Mouse (Mus musculus): ENCODE measurements around the gene Ndc1. TPM values are rescaled to one million over a fixed set of nuclear protein-coding genes. Genes with fewer than 3 reads are reported as not detected.
A peak's percentile ranks its signal among the peaks of the same experiment; 100 is the strongest.

Ndc1 gene
- polyA plus RNA-seq, 1 experiment from 2014 or later: 20.9 TPM

DNA sequence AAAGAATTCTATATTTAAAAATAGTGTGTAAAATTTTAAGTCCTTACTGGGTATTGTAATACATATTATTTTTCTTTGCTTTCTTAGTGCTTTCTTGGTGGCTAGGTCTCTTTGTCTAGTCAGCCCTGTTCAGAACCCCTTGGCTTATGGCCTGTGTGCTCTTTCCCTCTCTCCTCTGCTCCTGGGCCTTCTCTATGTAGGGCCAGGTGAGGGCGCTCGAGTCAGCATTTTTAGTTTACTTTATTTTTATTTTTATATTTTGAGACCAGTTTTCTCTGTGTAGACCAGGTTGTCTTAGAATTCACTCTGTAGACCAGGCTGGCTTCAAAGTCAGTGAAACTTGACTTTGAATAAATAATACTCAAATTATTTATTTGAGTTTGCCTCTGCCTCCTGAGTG lies 4.7 kb downstream of the Ndc1 start:
- H3K9me3 ChIP-seq: no peaks in the 10 kb centered on the region
- H3K27ac ChIP-seq: no peak overlapping the region
- no peak overlapping the region for H3K4me2 ChIP-seq (replicated peaks)
- H3K27me3 ChIP-seq: no peaks in the 10 kb centered on the region
- H3K9ac ChIP-seq (replicated peaks): no peak overlapping the region
- no peak overlapping the region for H3K4me3 ChIP-seq (replicated peaks)
- ATAC-seq: no peak
- peaks cover 45% of the 10 kb centered on the region for H3K36me3 ChIP-seq
- 89% methylated on average over 2 of the region's 2 CpGs for WGBS
- peaks cover 11% of the 10 kb centered on the region for H3K4me1 ChIP-seq (replicated peaks)

GRCm38 (mm10) chr4:107374677-107375076 lies 7.1 kb downstream of the Ndc1 start:
- H3K9ac ChIP-seq (replicated peaks): no peak overlapping the region
- H3K4me1 ChIP-seq (replicated peaks): no peaks in the 10 kb centered on the region
- H3K36me3 ChIP-seq: peaks cover 58% of the 10 kb centered on the region
- WGBS: 93% methylated on average over 4 of the region's 4 CpGs
- H3K27me3 ChIP-seq: no peaks in the 10 kb centered on the region
- H3K27ac ChIP-seq: no peak overlapping the region
- no peak overlapping the region for H3K4me2 ChIP-seq (replicated peaks)
- H3K9me3 ChIP-seq: no peaks in the 10 kb centered on the region
- no peak for ATAC-seq
- H3K4me3 ChIP-seq (replicated peaks): no peak overlapping the region

GRCm38 (mm10) chr4:107378954-107379353 lies 11.4 kb downstream of the Ndc1 start:
- Histone ChIP-seq H3K9ac (replicated peaks) (no peak overlapping the region), H3K36me3 (peaks cover 72% of the 10 kb centered on the region), H3K27me3 (no peaks in the 10 kb centered on the region), H3K4me2 (replicated peaks) (no peak overlapping the region), H3K4me3 (replicated peaks) (no peak overlapping the region), H3K4me1 (replicated peaks) (no peaks in the 10 kb centered on the region), H3K9me3 (no peaks in the 10 kb centered on the region), H3K27ac (no peak overlapping the region)
- no peak for ATAC-seq
- WGBS: 90% methylated on average over 6 of the region's 6 CpGs

DNA sequence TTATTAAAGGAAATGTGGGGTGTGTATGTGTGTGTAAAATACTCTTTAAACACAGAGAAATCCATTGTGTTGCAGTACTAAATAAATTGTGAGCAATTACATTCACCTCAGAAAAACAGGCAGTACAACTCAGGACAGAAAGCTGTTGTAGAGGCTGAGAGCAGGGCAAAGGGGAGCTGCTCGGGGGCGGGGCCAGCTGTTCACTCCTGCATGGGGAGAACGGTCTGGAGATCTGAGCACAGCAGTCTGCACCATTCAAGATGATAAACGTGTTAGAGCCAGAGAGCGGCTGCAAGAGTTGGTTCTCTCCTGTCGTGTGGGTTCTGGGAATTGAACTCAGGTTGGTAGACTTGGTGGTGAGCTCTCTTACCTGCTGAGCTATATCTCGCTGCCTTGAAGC lies 13.3 kb downstream of the Ndc1 start:
- no peak overlapping the region for H3K4me2 ChIP-seq (replicated peaks)
- no peaks in the 10 kb centered on the region for H3K27me3 ChIP-seq
- no peak overlapping the region for H3K4me3 ChIP-seq (replicated peaks)
- peaks cover 67% of the 10 kb centered on the region for H3K36me3 ChIP-seq
- no peak overlapping the region for H3K9ac ChIP-seq (replicated peaks)
- 88% methylated on average over 7 of the region's 7 CpGs for WGBS
- ATAC-seq: no peak
- no peaks in the 10 kb centered on the region for H3K4me1 ChIP-seq (replicated peaks)
- no peaks in the 10 kb centered on the region for H3K9me3 ChIP-seq
- no peak overlapping the region for H3K27ac ChIP-seq

DNA sequence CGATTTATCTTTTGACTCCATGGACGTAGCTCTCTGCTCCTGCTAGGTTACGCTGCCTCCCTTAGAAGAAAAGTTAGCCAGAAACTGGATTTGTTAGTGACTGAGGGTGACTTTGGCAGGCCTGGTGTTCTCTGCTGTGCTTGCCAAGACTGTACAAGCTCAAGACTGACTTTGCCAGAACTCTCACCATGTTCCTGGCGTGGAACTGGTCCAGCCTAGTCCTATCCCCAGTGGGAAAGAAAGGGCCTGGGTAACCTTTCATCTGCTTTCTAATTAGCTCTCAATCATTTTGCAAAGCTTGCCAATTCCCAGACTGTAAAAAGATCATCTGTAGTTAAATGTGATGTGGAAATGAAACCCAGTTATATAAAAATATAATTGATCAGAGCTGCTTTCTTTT lies 19.5 kb downstream of the Ndc1 start:
- H3K9ac ChIP-seq (replicated peaks): no peak overlapping the region
- no peak overlapping the region for H3K27ac ChIP-seq
- H3K9me3 ChIP-seq: no peaks in the 10 kb centered on the region
- 96% methylated on average over 4 of the region's 4 CpGs for WGBS
- peaks cover 75% of the 10 kb centered on the region for H3K36me3 ChIP-seq
- H3K4me3 ChIP-seq (replicated peaks): no peak overlapping the region
- no peak for ATAC-seq
- no peaks in the 10 kb centered on the region for H3K4me1 ChIP-seq (replicated peaks)
- H3K4me2 ChIP-seq (replicated peaks): no peak overlapping the region
- no peaks in the 10 kb centered on the region for H3K27me3 ChIP-seq

GRCm38 (mm10) chr4:107387465-107387864 lies 19.9 kb downstream of the Ndc1 start:
- no peak for ATAC-seq

GRCm38 (mm10) chr4:107388291-107388690 lies 20.7 kb downstream of the Ndc1 start:
- Histone ChIP-seq H3K9ac (replicated peaks) (no peak overlapping the region), H3K36me3 (peaks cover 76% of the 10 kb centered on the region)
- 98% methylated on average over 2 of the region's 2 CpGs for WGBS

More at GRCm38 (mm10) chr4:107387465-107387864, 19.9 kb downstream of the Ndc1 start:
- Histone ChIP-seq H3K36me3 (peaks cover 77% of the 10 kb centered on the region), H3K9me3 (no peaks in the 10 kb centered on the region), H3K9ac (replicated peaks) (no peak overlapping the region), H3K27ac (no peak overlapping the region), H3K4me1 (replicated peaks) (no peaks in the 10 kb centered on the region), H3K27me3 (no peaks in the 10 kb centered on the region), H3K4me2 (replicated peaks) (no peak overlapping the region), H3K4me3 (replicated peaks) (no peak overlapping the region)
- 89% methylated on average over 8 of the region's 8 CpGs for WGBS

DNA sequence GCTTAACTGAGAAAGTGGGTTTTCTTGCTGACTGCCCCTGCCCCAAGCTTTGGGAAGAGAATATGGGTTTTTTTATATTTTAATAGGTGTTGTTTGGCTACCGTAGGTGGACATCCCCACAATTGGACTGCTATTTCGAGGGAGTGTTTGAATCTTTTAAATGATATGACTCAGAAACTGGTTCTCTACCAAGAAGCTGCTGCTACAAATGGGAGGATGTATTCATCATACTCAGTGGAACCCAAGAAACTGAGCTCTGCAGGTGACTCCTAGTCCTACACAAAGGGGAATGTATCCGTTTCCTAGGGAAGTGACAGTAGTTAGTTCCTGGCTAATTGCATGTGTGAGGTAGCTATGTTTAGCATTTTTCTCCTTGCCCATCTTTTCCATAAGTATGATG lies 21.8 kb downstream of the Ndc1 start:
- ATAC-seq: no peak
- WGBS: 94% methylated on average over 3 of the region's 3 CpGs
- H3K36me3 ChIP-seq: peaks cover 81% of the 10 kb centered on the region

More at GRCm38 (mm10) chr4:107388291-107388690, 20.7 kb downstream of the Ndc1 start:
- H3K9me3 ChIP-seq: no peaks in the 10 kb centered on the region
- H3K4me1 ChIP-seq (replicated peaks): no peaks in the 10 kb centered on the region
- no peaks in the 10 kb centered on the region for H3K27me3 ChIP-seq
- no peak overlapping the region for H3K4me3 ChIP-seq (replicated peaks)
- no peak overlapping the region for H3K4me2 ChIP-seq (replicated peaks)
- no peak overlapping the region for H3K27ac ChIP-seq
- ATAC-seq: no peak

GRCm38 (mm10) chr4:107393771-107394170 lies 26.2 kb downstream of the Ndc1 start:
- H3K36me3 ChIP-seq: peaks cover 70% of the 10 kb centered on the region
- H3K4me3 ChIP-seq (replicated peaks): no peak overlapping the region
- no peaks in the 10 kb centered on the region for H3K4me1 ChIP-seq (replicated peaks)
- no peak overlapping the region for H3K27ac ChIP-seq
- no peak overlapping the region for H3K4me2 ChIP-seq (replicated peaks)
- no peak overlapping the region for H3K9ac ChIP-seq (replicated peaks)
- no peaks in the 10 kb centered on the region for H3K9me3 ChIP-seq
- WGBS: 97% methylated on average over 2 of the region's 2 CpGs
- no peaks in the 10 kb centered on the region for H3K27me3 ChIP-seq
- no peak for ATAC-seq

More for the DNA sequence above, 21.8 kb downstream of the Ndc1 start:
- no peak overlapping the region for H3K9ac ChIP-seq (replicated peaks)
- no peaks in the 10 kb centered on the region for H3K9me3 ChIP-seq
- H3K4me3 ChIP-seq (replicated peaks): no peak overlapping the region
- H3K27me3 ChIP-seq: no peaks in the 10 kb centered on the region
- H3K27ac ChIP-seq: no peak overlapping the region
- H3K4me2 ChIP-seq (replicated peaks): no peak overlapping the region
- no peaks in the 10 kb centered on the region for H3K4me1 ChIP-seq (replicated peaks)

DNA sequence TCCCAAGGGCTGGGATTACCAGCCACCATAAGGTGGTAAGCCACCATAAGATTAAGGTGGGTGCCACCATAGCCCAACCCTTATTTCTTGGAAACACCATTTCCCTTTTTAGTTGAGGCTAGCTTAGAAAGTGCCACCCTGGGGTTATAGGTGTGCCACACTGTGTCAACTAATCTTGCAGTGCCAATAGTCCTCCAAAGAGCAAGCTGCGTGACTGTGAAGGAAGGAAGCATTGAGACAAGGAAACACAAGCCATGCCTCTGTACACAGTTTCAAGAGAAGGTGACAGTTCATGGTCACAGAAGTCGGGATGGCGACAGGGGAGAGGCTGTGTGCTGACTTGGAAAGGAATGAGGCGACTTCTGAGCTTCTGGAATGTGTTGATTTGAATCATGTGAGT lies 52.6 kb downstream of the Ndc1 start:
- H3K36me3 ChIP-seq: peaks cover 14% of the 10 kb centered on the region
- H3K9me3 ChIP-seq: no peaks in the 10 kb centered on the region
- H3K9ac ChIP-seq (replicated peaks): no peak overlapping the region
- peaks cover 9% of the 10 kb centered on the region for H3K27me3 ChIP-seq
- 87% methylated on average over 4 of the region's 4 CpGs for WGBS
- H3K4me2 ChIP-seq (replicated peaks): no peak overlapping the region
- H3K27ac ChIP-seq: no peak overlapping the region
- no peak for ATAC-seq
- peaks cover 9% of the 10 kb centered on the region for H3K4me1 ChIP-seq (replicated peaks)
- H3K4me3 ChIP-seq (replicated peaks): no peak overlapping the region

DNA sequence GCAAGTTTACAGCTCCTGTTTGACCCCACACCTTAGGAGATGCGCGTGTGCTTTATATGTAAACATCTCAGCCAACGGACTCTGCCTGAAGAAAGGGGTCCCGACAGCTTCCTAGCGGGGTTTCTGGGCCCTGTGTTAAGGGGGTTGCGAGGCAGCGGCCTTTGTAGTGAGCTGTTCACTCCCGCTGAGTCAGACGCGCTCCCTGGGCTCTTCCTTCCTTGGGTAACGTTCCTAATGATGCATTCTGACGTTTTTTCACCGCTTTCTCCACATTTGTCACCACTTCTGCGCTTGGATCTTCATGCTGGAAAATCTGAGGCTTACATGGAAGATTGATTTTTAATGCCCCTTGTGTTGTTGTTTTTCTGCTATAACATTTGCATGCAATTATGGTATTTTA lies 54.1 kb downstream of the Ndc1 start:
- WGBS: 4% methylated on average over 14 of the region's 14 CpGs
- H3K27me3 ChIP-seq: peaks cover 9% of the 10 kb centered on the region
- peaks cover 9% of the 10 kb centered on the region for H3K4me1 ChIP-seq (replicated peaks)
- peak overlapping the region; percentile 41 for H3K4me2 ChIP-seq (replicated peaks)
- ATAC-seq: no peak
- H3K9ac ChIP-seq (replicated peaks): no peak overlapping the region
- H3K36me3 ChIP-seq: peaks cover 10% of the 10 kb centered on the region; the same call in 1 of the 2 replicates
- no peak overlapping the region; the same call in 1 of the 2 replicates for H3K4me3 ChIP-seq (replicated peaks)
- H3K27ac ChIP-seq: no peak overlapping the region
- H3K9me3 ChIP-seq: no peaks in the 10 kb centered on the region

DNA sequence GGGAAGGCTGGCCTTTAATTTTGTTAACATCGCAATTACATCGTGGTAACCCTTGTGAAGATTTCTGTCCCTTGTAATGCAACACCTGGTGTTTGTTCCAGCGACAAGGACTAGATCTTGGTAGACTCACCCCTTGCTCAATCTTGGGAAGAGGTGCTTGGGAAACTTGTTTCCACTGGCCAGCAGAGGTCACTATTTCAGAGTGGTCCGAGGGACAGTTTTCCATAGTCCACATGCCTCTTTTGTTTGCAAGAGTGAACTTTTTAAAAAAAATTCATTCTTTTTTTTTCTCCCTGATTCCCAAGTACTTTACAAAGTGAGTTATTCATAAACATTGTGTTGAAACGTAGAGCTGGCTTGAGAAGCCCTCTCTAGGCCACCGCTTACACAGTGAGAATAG lies 54.6 kb downstream of the Ndc1 start:
- Histone ChIP-seq H3K4me3 (replicated peaks) (no peak overlapping the region), H3K4me2 (replicated peaks) (0 out of 2 replicates have a peak overlapping the region, but pooled peaks have one; percentile 41), H3K36me3 (peaks cover 7% of the 10 kb centered on the region; the same call in 1 of the 2 replicates), H3K4me1 (replicated peaks) (peaks cover 9% of the 10 kb centered on the region), H3K9me3 (no peaks in the 10 kb centered on the region), H3K27ac (no peak overlapping the region), H3K9ac (replicated peaks) (no peak overlapping the region), H3K27me3 (peaks cover 9% of the 10 kb centered on the region)
- 19% methylated on average over 6 of the region's 6 CpGs for WGBS
- 0 out of 2 replicates have a peak, but pooled peaks have one; percentile 56 for ATAC-seq

GRCm38 (mm10) chr4:107425616-107426015 lies 58.0 kb downstream of the Ndc1 start:
- Histone ChIP-seq H3K27me3 (peaks cover 6% of the 10 kb centered on the region), H3K9ac (replicated peaks) (no peak overlapping the region), H3K4me2 (replicated peaks) (no peak overlapping the region), H3K9me3 (no peaks in the 10 kb centered on the region), H3K27ac (no peak overlapping the region), H3K4me3 (replicated peaks) (no peak overlapping the region), H3K4me1 (replicated peaks) (peaks cover 9% of the 10 kb centered on the region), H3K36me3 (no peaks in the 10 kb centered on the region)
- no peak for ATAC-seq
- WGBS: 94% methylated on average over 12 of the region's 12 CpGs
